Mouse (Mus musculus): ENCODE data around the gene Prg4.

GRCm38 (mm10) chr1:150441731-150442130 lies 24.2 kb downstream of the Prg4 start:
- TF ChIP-seq CTCF (IDR thresholded peaks at IDR 0.05; ENCODE audit: low read depth) (peak; percentile 29), EP300 (optimal IDR thresholded peaks at IDR 0.05) (no peak)

Data from stomach, postnatal 0 days (tissue).